Mouse (Mus musculus): ENCODE data around the gene Npffr2.

- TF ChIP-seq CTCF (IDR thresholded peaks at IDR 0.05; ENCODE audit: insufficient read depth, low read length) (no peak), POLR2A (IDR thresholded peaks at IDR 0.05; ENCODE audit: borderline replicate concordance, extremely low read depth, low read depth, low read length) (no peak)
Observed at GRCm38 (mm10) chr5:89631599-89631998, 104.4 kb downstream of the Npffr2 start.

Measured in lung, adult 2 months (tissue).